Mouse (Mus musculus) frontal cortex, postnatal 14 days (tissue): Measurements from ENCODE around the gene Zbtb49.

Source experiments
- DNase-seq, 2 experiments: peaks; one replicate each; pipeline ENCODE4 v3.0.0; 2022; ENCODE audit warnings: low spot score in 2 of 2

Zbtb49 gene

DNA sequence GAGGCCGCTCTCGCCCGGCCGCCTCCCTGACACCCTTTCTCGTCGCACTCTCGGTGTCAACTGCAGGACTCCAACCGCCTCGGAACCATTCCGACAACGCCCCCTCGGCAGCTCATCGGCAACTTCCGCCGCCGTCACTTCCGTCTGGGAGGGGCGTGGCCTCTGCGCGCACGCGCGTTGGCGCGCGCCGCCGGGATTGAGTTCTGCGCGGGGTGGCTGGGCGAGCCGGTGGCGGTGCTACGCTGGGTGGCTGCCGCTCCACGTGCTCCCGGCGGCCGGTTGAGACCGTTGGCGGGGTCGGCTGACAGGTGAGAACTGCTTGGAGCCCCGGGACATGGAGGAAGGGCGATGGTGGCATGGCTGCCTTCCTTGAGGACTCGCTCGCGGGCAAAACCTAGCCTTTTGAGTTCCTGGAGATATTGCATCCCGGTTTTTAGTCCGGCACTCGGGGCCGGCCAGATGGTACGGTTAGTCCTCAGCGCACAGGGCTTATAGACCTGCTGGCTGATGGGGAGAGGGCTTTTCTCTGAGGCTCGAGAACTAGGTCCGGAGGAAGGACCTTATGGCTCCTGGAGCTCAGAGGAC is at the start of gene Zbtb49, which contains the start of gene Lyar:
Gene Zbtb49, minus strand, starts transcription at position 130 of the 585 bp plus-strand sequence.
Gene Lyar, plus strand, starts transcription at position 143 of the 585 bp plus-strand sequence.
- DNase-seq = peak; percentile 86 to 95

DNA sequence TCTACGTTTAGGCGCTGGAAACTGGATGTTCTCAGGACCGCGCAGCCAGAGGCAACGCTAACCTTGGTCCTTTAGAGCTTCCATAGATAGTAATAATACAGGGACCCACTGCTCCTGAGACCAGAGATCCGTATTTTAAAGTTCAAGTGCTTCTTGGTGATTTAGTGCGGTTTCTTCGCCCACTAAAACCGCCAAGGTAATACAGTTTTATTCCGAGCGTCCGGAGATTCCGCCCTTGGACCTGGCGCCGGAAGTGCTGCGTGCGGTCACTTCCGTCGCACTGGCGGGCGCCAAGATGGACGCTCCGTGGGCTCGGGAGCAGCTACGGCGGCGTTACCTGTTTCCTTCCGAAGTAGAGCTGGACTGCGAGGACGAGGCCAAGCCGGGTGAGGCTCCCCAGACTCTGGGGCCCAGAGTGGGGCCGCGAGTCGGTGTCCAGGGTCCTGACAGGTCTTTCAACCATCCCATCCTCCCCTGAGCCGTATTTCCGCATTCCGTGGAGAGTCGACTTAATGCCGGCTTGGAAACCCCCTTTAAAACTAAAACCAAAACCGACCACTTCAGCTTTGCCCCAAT is 39.9 kb upstream of the Zbtb49 start, which contains the start of gene Tmem128:
Gene Tmem128, plus strand, starts transcription at position 79 of the 576 bp plus-strand sequence.
- peak; percentile 43 to 58 for DNase-seq

DNA sequence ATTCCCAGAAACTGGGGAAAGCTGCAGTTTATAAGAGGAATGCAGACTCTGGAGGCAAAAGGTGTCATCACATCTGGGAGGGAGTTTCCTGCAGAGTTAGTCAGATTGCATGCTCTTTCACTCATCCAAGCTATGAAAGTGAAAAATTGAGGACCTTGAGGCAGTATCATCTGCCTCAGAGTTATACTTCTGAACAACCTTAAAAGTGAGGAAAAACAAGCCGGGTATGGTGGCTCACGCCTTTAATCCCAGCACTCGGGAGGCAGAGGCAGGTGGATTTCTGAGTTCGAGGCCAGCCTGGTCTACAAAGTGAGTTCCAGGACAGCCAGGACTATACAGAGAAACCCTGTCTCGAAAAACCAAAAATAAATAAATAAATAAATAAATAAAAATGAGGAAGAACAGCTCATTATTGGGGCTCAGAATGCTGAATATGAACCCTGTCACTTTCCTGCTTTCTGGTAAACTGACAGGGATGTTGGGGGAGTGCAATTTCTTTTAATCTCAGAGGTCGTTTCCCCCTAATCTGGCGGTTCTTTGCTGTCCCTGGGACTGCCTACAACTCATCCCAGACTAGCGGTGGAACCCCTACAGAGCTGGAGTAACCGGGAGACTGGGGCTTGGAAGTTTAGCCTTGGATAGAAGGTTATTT is 39.3 kb upstream of the Zbtb49 start:
- DNase-seq = no peak

DNA sequence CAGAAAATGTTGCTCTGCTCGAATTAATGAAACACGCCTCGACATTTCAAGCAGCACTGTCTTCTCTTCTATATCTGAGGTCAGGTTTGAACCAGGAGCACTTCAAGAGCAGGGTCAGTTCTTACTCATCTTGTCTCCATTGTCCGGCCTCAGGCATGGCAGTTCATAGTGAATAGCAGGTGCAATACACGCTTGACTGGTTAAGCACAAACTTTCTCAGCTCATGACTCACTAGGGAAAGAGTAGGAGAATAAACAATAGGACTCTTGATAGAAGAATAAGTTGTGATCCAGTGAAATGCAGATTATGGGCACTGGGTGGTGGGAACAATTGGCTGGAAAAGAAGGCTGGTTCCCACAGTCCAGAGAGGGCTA is 38.5 kb upstream of the Zbtb49 start:
- no peak for DNase-seq

DNA sequence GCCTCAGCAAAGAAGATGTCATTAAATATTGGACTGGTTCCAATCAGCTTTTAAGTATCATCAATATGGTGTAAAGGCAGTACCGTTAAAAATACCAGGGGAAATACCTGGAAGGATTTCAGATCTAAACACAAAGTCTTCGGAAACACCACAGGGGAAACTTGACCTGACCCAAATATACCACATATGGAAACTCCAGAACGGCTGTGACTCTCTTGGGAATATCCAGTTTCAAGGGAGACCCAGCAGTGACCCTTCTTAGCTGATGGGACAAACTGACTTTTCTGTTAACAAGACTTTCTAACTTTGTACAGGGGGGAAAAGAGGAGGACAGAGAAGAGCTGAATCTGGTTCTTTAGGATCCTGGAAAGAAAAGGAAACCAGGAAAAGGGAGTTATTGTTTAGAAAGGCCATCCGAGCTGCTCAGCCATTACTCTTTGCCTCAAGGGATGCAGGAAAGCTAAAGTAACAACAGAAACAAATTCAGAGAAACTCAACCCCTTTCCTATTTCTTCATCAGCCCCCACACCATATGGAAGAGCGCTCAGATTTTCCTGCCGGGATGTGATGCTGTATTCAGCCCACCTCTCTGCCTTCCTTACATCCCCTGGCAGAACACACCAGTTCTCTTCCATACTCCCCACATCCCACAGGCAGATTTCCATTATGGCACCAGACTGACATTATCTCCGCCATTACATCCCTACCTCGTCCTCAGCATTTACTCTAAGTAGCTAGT is 37.9 kb upstream of the Zbtb49 start:
- DNase-seq = no peak

DNA sequence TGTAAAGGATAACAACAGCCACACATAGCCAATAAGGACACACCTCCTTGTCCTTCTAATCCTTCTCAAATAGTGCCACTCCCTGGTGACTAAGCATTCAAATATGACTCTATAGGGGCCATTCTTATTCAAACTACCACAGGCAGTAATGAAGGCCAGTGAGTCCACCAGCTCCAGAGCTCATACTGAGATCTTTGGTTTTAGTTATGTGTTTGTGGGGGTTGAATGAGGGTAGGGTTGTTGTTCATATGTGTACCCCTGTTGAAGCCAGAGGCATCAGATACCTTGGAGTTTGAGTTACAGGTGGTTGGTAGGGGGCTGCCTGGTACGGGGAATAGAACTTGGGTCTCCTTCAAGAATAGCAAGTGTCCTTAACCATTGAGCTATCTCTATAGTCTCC is 36.3 kb upstream of the Zbtb49 start:
- DNase-seq = no peak

DNA sequence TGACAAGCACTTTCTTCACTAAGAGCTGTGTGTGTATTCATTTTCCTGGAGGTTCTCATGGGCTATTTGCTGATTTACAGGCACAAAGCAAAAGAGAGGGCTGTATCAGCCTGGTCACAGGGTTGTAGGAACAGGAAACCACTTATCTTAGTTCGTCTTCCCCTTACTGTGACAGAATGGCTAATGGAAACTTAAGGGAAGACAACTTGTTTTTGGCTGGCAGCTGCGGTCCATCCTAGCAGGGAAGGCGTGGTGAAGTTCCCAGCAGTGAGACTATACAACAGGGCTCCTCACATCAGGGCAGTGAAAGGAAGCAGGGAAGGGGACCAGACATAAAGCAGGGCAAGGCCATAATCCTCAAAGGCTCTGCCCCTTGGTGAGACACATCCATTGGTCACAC is 35.4 kb upstream of the Zbtb49 start:
- DNase-seq = no peak

DNA sequence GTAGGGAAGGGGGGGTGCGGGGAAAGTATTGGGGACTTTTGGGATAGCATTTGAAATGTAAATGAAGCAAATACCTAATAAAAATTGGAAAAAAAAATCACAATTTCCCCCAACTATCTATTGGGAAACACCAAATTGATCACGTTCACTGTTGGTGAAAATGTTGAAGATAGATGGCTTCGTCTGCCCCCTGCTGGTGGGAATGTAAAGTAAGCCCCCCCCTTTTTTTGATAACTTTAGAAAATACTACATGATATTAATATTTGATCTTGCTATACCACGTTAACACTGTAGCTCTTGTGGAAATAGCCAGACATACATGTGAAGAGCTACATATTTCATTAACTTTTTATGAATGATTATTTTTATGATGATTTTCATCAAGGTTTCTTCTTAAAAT is 34.9 kb upstream of the Zbtb49 start:
- no peak for DNase-seq

DNA sequence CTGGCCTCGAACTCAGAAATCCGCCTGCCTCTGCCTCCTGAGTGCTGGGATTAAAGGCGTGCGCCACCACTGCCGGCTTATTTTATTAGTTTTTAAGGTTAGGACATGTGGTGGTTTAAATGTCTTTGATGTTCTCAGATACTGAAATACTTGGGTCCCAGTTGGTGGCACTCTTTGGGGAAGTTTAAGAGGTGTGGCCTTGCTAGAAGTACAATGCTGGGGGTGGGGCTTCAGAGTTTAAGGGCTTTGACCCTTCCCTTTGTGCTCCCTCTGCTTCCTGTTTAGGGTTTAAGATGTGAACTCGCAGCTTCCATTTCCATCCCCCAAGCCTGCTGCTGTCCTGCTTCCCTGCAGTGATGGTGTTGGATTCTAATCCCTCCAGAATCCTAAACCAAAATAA is 21.7 kb upstream of the Zbtb49 start:
- no peak for DNase-seq

DNA sequence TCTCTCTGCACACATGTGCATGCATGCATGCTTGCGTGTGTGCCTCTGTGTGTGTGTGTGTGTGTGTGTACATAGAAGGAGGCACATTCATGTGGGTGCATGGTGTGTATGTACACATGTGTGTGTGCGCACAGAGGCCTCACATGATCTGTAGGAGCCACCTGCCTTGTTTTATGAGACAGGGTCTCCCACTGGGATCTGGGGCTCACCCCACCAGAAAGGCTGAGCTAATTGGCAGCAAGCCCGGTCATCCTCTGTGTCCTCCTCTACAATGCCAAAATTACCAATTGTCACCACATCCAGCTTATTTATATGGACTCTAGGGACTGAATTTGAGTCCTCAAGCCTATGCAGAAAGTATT is 21.2 kb upstream of the Zbtb49 start:
- no peak for DNase-seq

DNA sequence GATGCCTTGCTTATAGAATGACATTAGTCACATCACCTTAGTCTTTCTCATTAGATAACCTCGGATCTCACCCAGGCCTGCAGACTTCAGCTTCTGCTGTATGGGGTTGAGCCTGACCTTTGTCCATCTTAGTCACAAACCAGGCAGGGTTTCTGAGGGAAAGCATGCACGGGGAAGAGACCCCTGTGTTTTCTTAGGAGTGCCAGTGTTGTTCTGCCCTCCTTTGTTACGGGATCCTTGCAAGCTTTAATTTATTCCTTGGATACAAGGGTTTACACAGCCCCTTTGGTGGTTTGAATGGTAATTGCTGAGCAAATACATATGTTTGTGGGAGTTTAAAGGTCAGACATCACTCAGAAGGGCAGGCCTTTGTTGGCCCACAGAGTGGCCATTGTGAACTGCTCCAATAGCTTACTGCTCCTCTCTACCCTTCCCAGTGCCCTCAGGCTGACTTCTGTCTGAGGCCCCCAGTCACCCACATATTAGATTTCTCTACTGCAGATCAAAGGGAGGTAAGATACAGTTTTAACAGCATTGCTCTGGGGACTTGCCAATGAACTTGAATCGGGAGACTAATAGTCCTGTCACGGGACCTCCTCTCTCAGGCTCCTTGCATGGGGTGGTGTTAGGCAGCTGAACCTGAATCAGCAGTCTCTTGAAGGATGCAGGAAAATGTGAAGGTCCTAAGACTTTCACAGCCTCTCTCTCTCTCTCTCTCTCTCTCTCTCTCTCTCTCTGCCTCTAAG is 20.6 kb upstream of the Zbtb49 start:
- DNase-seq = no peak

DNA sequence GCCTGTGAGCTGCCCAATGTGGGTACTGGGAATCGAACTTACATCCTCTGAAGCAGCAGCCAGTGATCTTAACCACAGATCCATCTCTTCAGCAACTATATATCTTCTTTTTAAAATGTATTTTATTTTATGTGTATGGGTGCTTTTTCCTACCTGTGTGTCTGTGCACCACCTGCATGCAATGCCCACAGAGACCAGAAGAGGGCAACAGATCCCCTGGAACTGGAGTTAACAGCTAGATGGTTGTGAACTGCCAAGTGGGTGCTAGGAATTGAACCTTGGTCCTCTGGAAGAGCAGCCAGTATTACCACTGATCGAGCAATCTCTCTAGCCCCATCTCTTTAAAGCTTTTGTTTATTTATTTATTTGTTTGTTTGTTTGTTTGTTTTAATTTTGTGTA is 16.4 kb upstream of the Zbtb49 start:
- no peak for DNase-seq

DNA sequence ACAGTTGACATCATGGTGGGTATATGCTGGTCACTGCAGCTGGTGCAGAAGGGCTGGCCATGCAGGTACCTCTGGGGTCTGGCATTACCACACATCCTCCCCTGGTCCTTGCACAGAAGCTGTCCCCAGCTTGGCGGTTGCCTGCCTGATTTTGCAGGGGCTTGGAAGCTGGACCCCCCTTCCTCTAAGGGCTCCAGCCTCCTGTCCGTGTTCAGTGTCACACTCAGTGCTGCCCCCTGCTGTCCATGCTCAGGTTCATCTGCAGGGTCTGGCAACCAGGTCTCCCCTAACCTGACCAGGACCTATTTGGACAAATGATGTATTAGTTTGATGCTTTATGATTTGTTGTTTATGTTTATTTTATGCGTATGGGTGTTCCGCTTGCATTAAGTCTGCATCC is 15.2 kb upstream of the Zbtb49 start:
- DNase-seq = no peak

DNA sequence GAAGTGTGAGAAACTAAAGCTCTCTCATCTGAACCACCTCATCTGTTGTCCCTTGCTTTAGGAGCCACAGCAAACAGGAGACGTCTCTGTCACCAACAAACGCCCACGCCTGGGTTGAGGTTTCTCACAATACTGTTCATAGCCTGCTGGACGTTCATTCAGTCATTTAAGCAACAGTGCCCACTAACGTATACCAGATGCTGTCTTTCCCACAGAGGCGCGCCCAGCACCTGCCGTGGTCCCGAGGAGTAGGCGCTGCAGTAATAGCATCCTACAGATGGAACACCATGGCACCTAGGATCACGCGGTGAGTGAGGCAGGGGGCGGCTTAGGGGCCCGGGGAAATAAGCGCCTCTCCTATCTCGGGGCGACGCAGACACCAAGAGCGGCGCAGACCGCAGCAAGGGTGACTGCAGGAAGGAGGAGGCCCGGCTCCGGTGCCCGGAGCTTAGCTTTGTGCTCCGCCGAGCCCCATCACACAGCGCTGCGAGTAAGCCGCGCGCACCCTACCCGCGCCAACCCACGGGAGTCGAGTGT is 418 bp downstream of the Zbtb49 start:
- DNase-seq = peak in 1 of 2 experiments; percentile 41

DNA sequence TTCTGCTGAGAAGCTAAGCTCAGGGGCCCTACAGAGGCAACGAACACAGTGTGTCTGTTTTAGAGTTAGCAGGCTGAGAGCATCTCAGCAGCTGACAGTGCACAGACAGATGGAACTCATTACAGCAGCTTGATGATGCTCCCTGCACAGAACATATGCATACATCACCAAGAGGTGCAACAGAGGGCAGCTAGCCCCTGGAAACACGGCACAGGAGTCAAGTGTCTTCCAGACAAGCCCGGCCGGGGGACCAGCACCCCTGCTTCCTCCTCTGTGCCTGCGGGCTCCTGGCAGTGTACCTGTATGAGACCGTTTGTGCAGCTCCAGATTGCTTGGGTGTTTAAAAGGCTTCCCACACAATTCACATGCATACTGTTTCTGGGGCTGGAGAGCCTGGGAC is 7.2 kb downstream of the Zbtb49 start:
- no peak for DNase-seq

DNA sequence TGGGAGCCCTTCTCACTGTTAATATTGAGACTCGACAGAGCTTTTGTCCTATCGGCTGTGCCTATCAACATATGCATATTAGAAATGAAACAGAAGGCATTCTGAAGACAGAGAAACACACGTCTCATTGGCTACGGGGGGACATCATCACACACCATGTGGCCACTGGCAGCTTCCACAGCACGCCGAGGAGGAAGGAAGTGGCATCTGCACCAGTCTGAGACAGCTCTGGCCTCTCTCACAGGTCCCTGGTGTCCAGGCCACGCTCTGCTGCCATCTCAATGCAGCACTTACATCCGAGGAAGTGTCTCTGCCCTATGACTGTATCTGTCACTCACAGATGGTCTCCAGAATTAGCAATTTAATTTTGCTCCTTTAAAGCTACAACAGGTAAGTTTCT is 8.6 kb downstream of the Zbtb49 start:
- no peak for DNase-seq

DNA sequence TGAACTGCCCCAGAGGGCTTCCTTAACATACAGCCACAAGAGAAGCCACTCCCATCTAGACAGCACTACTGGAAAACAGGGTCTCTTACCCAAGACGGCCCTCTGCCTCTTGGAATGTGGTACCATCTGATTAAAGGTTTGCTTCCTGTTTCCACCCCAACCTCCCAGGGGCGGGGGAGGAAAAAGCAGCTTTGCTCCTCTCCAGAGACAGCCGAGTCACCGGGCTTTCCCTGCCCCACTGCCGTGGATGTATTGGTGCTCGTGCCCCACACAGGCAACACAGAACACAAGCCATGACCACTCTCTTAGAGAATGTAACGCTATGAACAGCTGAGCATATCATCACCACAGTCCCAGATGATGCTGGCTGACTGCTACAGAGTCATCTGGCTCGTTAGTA is 11.3 kb downstream of the Zbtb49 start:
- DNase-seq = no peak

DNA sequence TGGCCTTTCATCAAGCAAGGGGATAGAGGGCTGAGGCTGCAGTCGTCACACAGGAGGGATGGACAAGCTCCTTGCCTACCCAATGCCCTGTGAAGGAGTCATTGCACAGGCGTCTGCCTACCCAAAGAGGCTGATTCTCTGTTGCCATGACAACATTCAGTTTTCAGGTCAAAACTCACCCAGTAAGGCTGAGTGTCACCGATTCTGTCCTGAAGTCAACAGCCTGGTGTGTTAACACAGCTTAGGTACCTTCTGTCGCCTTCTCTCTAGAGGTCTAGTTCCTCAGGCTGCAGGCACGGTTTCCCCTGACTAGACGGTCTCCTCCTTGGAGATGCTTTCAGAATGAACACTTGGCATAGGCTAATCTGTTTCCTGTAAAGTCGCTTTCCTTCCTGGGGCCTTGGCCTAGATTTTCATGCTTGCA is 14.9 kb downstream of the Zbtb49 start:
- no peak for DNase-seq

DNA sequence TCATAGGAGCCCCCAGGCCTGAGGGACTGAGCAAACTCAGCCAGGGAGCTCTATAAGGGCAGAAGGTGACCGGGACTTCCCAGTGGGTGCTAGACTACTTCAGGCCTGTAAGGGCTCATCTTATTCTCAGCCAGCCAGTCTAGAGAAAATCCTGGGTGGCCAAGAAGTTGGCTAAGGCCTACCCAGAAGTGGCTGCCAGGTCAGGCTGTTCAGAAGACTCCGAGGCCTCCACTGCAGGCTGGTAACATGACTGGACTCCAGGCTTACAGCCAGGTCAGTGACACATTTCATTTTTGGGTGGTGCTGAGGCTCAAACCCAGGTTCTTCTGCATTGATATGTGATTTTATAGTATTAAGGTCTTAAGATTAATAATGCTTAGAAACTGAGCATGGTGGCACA is 20.6 kb downstream of the Zbtb49 start:
- DNase-seq = no peak

DNA sequence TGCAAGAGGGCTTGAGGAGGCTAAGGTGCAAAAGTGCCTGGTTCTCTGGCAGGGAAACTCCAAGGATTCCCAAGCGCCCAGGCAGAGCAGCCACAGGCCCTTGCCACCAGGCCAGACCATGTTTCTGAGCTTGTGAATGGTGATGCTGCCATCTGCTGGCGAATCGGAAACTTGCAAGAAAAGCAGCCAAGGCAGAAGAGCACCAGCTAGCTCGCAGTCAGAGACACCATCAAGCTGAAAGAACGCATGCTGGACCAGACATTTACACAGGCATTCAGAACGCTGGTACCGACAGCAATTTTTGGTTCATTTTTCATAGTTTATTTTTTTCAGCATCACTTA is 22.8 kb downstream of the Zbtb49 start:
- peak; percentile 64 to 89 for DNase-seq

DNA sequence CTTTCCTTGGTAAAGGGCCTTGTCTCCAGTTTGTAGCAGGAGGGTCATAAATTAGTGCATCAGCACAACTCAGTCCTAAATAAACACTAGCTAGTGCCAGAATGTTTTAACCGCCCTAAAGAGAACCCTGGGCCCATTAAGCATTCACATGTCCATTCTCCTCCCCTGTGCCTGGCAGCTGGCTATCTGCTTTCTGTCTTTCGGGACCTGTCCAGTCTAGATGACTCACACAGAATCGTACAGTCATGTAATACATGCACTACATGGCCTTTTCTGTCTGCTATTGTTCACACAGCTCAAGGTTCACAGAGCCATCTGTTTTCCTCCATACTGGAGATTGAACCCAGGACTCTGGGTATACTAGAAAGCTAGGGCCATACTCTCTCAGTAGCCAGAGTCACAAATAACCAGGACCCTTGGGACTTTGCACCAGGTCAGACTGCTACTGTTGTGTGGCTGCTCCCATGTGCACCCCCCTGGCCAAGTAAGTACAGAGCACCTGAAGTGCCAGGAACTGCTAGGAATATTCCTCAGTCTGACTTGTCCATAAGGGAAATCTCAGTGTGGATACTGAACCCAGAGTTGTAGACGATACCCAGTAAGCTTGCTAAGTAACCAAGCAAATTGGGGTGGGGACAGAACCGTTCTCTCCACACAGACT is 23.3 kb downstream of the Zbtb49 start:
- no peak for DNase-seq
